Comparison of ENCODE assay signal across 10 mouse cellular contexts in the genomic region with DNA sequence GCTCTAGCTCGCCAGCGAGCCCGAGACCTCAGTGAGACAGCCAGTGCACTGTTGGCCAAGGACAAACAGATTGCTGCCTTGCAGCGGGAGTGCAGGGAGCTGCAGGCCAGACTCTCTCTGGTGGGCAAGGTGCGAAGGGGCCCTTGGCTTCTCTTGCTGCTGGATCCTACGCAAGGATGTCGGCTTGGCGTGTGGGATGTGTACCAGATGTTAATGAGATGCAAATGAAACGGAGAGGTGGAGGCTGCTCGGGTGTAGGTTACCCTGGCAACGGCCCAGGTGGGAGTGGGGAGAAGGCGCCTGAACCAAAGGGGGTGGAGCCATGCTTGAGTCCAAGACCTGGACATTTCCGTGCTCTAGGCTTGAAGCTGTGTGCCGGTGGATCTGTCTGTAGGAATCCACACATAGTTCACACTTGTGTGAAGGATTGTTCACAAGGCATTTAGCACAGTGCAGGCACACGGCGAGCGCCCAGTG. TPM values are rescaled to one million over a fixed set of nuclear protein-coding genes. Genes with fewer than 3 reads are reported as not detected.
DNase-seq lines count a peak whose midpoint lies in the region; ATAC-seq lines count a peak whose summit lies in the region.
"Had no signal": no experiment of that assay in that cellular context is flagged by ENCODE, and none has a peak within 500 bp of the region (broad histone marks: within the 10 kb centered on the region; RNA-seq: fewer than 3 reads in every experiment).

No protein-coding gene starts in this region.

- no peak for ATAC-seq in heart, embryonic 16.5 days (replicated peaks; ENCODE audit: extremely low read depth, insufficient read depth, low FRiP score)
- ATAC-seq in forebrain, embryonic 14.5 days = peak; percentile 45
- ATAC-seq in kidney, embryonic 15.5 days (replicated peaks; ENCODE audit: low FRiP score) = peak; percentile 70; the same call in 1 of the 2 replicates
- no peak for ATAC-seq in limb, embryonic 15.5 days (ENCODE audit: insufficient number of reproducible peaks, low FRiP score, low TSS enrichment, low read depth)
- ATAC-seq: Patski had no signal

- H3K36me3 ChIP-seq in heart, embryonic 16.5 days (ENCODE audit: control insufficient read depth, insufficient read depth) = no peaks in the 10 kb centered on the region
- peaks cover 17% of the 10 kb centered on the region; the same call in 1 of the 2 replicates for H3K36me3 ChIP-seq in forebrain, embryonic 14.5 days (ENCODE audit: control insufficient read depth, insufficient read depth, low read length)
- no peaks in the 10 kb centered on the region for H3K36me3 ChIP-seq in kidney, embryonic 15.5 days
- H3K36me3 ChIP-seq in limb, embryonic 15.5 days = no peaks in the 10 kb centered on the region

- no peak overlapping the region; the same call in 1 of the 2 replicates for H3K9ac ChIP-seq in heart, embryonic 16.5 days (ENCODE audit: low read length)
- H3K9ac ChIP-seq in forebrain, embryonic 14.5 days (ENCODE audit: low read length) = peak overlapping the region; percentile 82
- peak overlapping the region; percentile 62 for H3K9ac ChIP-seq in kidney, embryonic 15.5 days
- no peak overlapping the region for H3K9ac ChIP-seq in limb, embryonic 15.5 days

- peak overlapping the region; percentile 46 for H3K4me3 ChIP-seq in heart, embryonic 16.5 days (ENCODE audit: low read length)
- H3K4me3 ChIP-seq in forebrain, embryonic 14.5 days (ENCODE audit: low read depth, low read length) = peak overlapping the region; percentile 58
- peak overlapping the region; percentile 53 for H3K4me3 ChIP-seq in kidney, embryonic 15.5 days (replicated peaks)
- peak overlapping the region; percentile 45 for H3K4me3 ChIP-seq in limb, embryonic 15.5 days
- H3K4me3 ChIP-seq: myocyte had no signal

- WGBS in heart, embryonic 16.5 days = 5% methylated on average over 17 of the region's 17 CpGs
- WGBS in forebrain, embryonic 14.5 days = under 1% methylated on average over 17 of the region's 17 CpGs
- 2% methylated on average over 17 of the region's 17 CpGs for WGBS in kidney, embryonic 15.5 days
- 1% methylated on average over 17 of the region's 17 CpGs for WGBS in limb, embryonic 15.5 days

- no peak for DNase-seq in heart, postnatal 25 days (ENCODE audit: low spot score)
- DNase-seq in adrenal gland, postnatal 36 days = peak; percentile 51 to 56
- DNase-seq in forebrain, embryonic 14.5 days (ENCODE audit: low spot score) = peak; percentile 76
- DNase-seq in right cerebral cortex, adult 18-20 months = peak; percentile 92
- no peak for DNase-seq in gastrocnemius, postnatal 10 days

- H3K27ac ChIP-seq in heart, embryonic 16.5 days (ENCODE audit: low read length) = no peak overlapping the region
- H3K27ac ChIP-seq in forebrain, embryonic 14.5 days (ENCODE audit: low read depth, low read length) = peak overlapping the region; percentile 44
- 0 out of 2 replicates have a peak overlapping the region, but pooled peaks have one; percentile 6 for H3K27ac ChIP-seq in kidney, embryonic 15.5 days
- H3K27ac ChIP-seq in limb, embryonic 15.5 days = no peak overlapping the region

- H3K27me3 ChIP-seq in heart, embryonic 16.5 days (ENCODE audit: control insufficient read depth, insufficient read depth, low read length) = peaks cover 79% of the 10 kb centered on the region
- H3K27me3 ChIP-seq in forebrain, embryonic 14.5 days (replicated peaks; ENCODE audit: control insufficient read depth, insufficient read depth, low read length) = peaks cover 9% of the 10 kb centered on the region; the same call in 1 of the 2 replicates
- peaks cover 90% of the 10 kb centered on the region for H3K27me3 ChIP-seq in kidney, embryonic 15.5 days
- H3K27me3 ChIP-seq in limb, embryonic 15.5 days = peaks cover 87% of the 10 kb centered on the region

- no peaks in the 10 kb centered on the region for H3K9me3 ChIP-seq in heart, embryonic 16.5 days (replicated peaks; ENCODE audit: control insufficient read depth, low read length)
- H3K9me3 ChIP-seq in forebrain, embryonic 14.5 days (replicated peaks; ENCODE audit: control insufficient read depth, low read length) = no peaks in the 10 kb centered on the region
- H3K9me3 ChIP-seq in kidney, embryonic 15.5 days (replicated peaks) = no peaks in the 10 kb centered on the region
- no peaks in the 10 kb centered on the region for H3K9me3 ChIP-seq in limb, embryonic 15.5 days

- intact Hi-C loops in heart, postnatal 25 days (cut with DNase I) = no loop called here

- peaks cover 12% of the 10 kb centered on the region for H3K4me1 ChIP-seq in heart, embryonic 16.5 days (ENCODE audit: control insufficient read depth, insufficient read depth, low read length)
- H3K4me1 ChIP-seq in forebrain, embryonic 14.5 days (ENCODE audit: control insufficient read depth, insufficient read depth, low read length) = peaks cover 31% of the 10 kb centered on the region
- H3K4me1 ChIP-seq in kidney, embryonic 15.5 days = peaks cover 29% of the 10 kb centered on the region
- peaks cover 15% of the 10 kb centered on the region for H3K4me1 ChIP-seq in limb, embryonic 15.5 days

- H3K4me2 ChIP-seq in heart, embryonic 16.5 days (ENCODE audit: low read depth, low read length) = peak overlapping the region; percentile 70
- peak overlapping the region; percentile 96 for H3K4me2 ChIP-seq in forebrain, embryonic 14.5 days (ENCODE audit: low read length)
- H3K4me2 ChIP-seq in kidney, embryonic 15.5 days = peak overlapping the region; percentile 96
- H3K4me2 ChIP-seq in limb, embryonic 15.5 days = peak overlapping the region; percentile 93

RNA-seq across cellular contexts. Expression of gene Tspoap1, which starts 3.2 kb away (rescaled TPM):
- polyA plus RNA-seq in heart, embryonic 16.5 days (2015; fragmentation: Nextera tagmentation; extraction: Ambion mirVana) = 1.1 and 1.2 TPM in 2 replicates
- under 1 TPM; 0.14 to 0.42 TPM for total RNA-seq in heart, postnatal 25 days (2021)
- total RNA-seq in adrenal gland, postnatal 36 days (2021) = 1 to 10 TPM; 3.5 to 5.0 TPM
- 13.5 and 20.2 TPM in 2 replicates for polyA plus RNA-seq in forebrain, embryonic 14.5 days (2014; fragmentation: Nextera tagmentation; extraction: Ambion mirVana)
- polyA plus RNA-seq in kidney, embryonic 15.5 days (2015; fragmentation: Nextera tagmentation; extraction: Ambion mirVana) = 4.4 and 5.1 TPM in 2 replicates
- 1.4 and 1.5 TPM in 2 replicates for polyA plus RNA-seq in limb, embryonic 15.5 days (2015; fragmentation: Nextera tagmentation; extraction: Ambion mirVana)
- total RNA-seq in gastrocnemius, postnatal 10 days (2021) = under 1 TPM; 0.27 to 0.38 TPM

RNA-seq across cellular contexts. Expression of gene Supt4a, which starts 26.2 kb away (rescaled TPM):
- polyA plus RNA-seq in heart, embryonic 16.5 days (2015; fragmentation: Nextera tagmentation; extraction: Ambion mirVana) = 100 and 111 TPM in 2 replicates
- 10 to 100 TPM; 42.9 to 46.7 TPM for total RNA-seq in heart, postnatal 25 days (2021)
- total RNA-seq in adrenal gland, postnatal 36 days (2021) = 10 to 100 TPM; 60.5 to 90.0 TPM
- 160 and 203 TPM in 2 replicates for polyA plus RNA-seq in forebrain, embryonic 14.5 days (2014; fragmentation: Nextera tagmentation; extraction: Ambion mirVana)
- 164 and 168 TPM in 2 replicates for polyA plus RNA-seq in kidney, embryonic 15.5 days (2015; fragmentation: Nextera tagmentation; extraction: Ambion mirVana)
- polyA plus RNA-seq in limb, embryonic 15.5 days (2015; fragmentation: Nextera tagmentation; extraction: Ambion mirVana) = 135 and 155 TPM in 2 replicates
- total RNA-seq in gastrocnemius, postnatal 10 days (2021) = 10 to 100 TPM; 38.6 to 42.6 TPM

RNA-seq across cellular contexts. Expression of gene Mpo, which starts 29.8 kb away (rescaled TPM):
- 1.0 and 2.9 TPM in 2 replicates for polyA plus RNA-seq in heart, embryonic 16.5 days (2015; fragmentation: Nextera tagmentation; extraction: Ambion mirVana)
- not detected for total RNA-seq in heart, postnatal 25 days (2021)
- total RNA-seq in adrenal gland, postnatal 36 days (2021) = under 1 TPM in 1 of 2 experiments, not detected in 1; 0.40 TPM
- 0.22 and 0.23 TPM in 2 replicates for polyA plus RNA-seq in forebrain, embryonic 14.5 days (2014; fragmentation: Nextera tagmentation; extraction: Ambion mirVana)
- polyA plus RNA-seq in kidney, embryonic 15.5 days (2015; fragmentation: Nextera tagmentation; extraction: Ambion mirVana) = 4.2 and 5.7 TPM in 2 replicates
- polyA plus RNA-seq in limb, embryonic 15.5 days (2015; fragmentation: Nextera tagmentation; extraction: Ambion mirVana) = 1.1 and 1.5 TPM in 2 replicates
- total RNA-seq in gastrocnemius, postnatal 10 days (2021) = 1 to 10 TPM in 1 of 2 experiments, not detected in 1; 4.4 TPM
- polyA plus RNA-seq: myocyte, Patski had no signal

Comparison
In these comparisons a context has a peak if more than half of its experiments do, and no peak if none do; other contexts are left out.
1. ATAC-seq: peak in forebrain, embryonic 14.5 days (single experiment) and kidney, embryonic 15.5 days (single experiment); none in heart, embryonic 16.5 days (single experiment) and limb, embryonic 15.5 days (single experiment).
2. H3K27ac ChIP-seq: peak in forebrain, embryonic 14.5 days (single experiment) and kidney, embryonic 15.5 days (single experiment); none in heart, embryonic 16.5 days (single experiment) and limb, embryonic 15.5 days (single experiment).
3. H3K9ac ChIP-seq: peak in forebrain, embryonic 14.5 days (single experiment) and kidney, embryonic 15.5 days (single experiment); none in heart, embryonic 16.5 days (single experiment) and limb, embryonic 15.5 days (single experiment).
4. DNase-seq: peak in adrenal gland, postnatal 36 days (2 of 2), forebrain, embryonic 14.5 days (single experiment) and right cerebral cortex, adult 18-20 months (single experiment); none in heart, postnatal 25 days (single experiment) and gastrocnemius, postnatal 10 days (single experiment).
5. Peak in every context shown above with its lines, with median percentiles within 50 percentile points of each other: H3K4me2 ChIP-seq and H3K4me3 ChIP-seq.